Mouse (Mus musculus) thymus, postnatal 0 days (tissue): Measurements from ENCODE around the gene Habp4. TPM values are rescaled to one million over a fixed set of nuclear protein-coding genes. Genes with fewer than 3 reads are reported as not detected.

Experiments
- DNase-seq: peaks from one replicate; pipeline ENCODE4 v3.0.0-alpha.2; 2015; ENCODE audit warnings: low spot score
- polyA plus RNA-seq: library from polyadenylated mRNA; unstranded; fragments of >200 nt; fragmentation: Nextera tagmentation; extraction: Ambion mirVana; gene quantifications from 2 replicates; pipeline ENCODE4 v1.2.1, GENCODE M21; 2015

Habp4 gene
- 6.5 and 6.9 TPM in 2 replicates for polyA plus RNA-seq

DNA sequence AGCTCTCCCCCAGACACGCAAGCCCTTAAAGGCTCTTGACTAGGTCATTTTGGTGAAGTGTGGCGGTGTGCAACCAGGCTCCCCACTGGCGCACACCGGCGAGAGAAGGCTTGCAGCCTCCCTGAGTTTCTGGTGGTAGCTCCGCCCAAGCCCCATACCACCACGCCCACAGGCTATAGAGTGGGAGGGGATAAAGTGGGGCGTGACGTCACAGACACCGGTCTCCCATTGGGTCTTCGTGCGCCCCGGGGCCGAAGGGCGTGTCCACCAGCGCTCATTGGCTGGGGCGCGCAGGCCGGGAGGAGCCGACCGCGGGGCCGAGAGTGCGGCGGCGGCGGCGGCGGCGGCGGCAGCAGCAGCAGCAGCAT is at the start of gene Habp4:
TSS of gene Habp4 (plus strand) at position 277 of the 368 bp plus-strand sequence.
- peak; percentile 99 for DNase-seq

DNA sequence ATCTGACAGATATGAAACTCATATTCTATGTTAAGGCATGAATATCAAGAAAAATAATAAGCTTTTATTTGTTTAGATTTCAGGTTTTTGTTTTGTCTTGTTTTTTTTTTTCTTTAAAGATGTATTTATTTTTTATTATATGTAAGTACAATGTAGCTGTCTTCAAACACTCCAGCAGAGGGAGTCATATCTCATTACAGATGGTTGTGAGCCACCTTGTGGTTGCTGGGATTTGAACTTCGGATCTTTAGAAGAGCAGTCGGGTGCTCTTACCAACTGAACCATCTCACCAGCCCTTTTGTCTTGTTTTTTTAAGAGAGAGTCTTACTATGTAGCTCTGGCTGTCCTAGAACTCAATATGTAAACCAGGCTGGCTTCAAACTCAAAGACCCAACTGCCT is 44.2 kb upstream of the Habp4 start:
- peak; percentile 35 for DNase-seq

DNA sequence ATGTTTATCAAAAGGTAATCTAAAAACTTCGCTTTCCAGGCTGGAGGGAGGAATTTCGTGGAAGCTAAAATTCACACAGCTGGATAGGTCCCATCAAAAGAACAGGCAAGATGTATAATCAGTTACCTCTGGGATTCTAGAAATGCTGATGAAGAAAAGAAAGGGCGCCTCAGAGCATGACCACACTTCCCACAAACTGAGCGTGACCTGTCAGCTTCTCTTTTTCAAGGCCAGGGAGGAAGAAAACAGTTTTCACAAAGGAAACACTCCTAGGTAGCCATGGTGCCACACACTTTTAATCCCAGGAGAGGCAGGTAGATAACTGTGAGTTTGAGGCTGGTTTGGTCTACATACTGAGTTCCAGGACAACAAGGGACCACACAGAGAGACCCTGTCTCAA is 40.9 kb upstream of the Habp4 start:
- DNase-seq, result no peak

GRCm38 (mm10) chr13:64123491-64124188 is 38.0 kb upstream of the Habp4 start:
- peak; percentile 16 for DNase-seq

- no peak for DNase-seq
Measured at GRCm38 (mm10) chr13:64124886-64125285, 36.7 kb upstream of the Habp4 start.

- no peak for DNase-seq
Measured at GRCm38 (mm10) chr13:64126316-64126715, 35.3 kb upstream of the Habp4 start.

GRCm38 (mm10) chr13:64128858-64129615 is 32.6 kb upstream of the Habp4 start, which contains the start of gene Slc35d2:
Gene Slc35d2 (minus strand): TSS chr13:64129368.
- DNase-seq, result peak; percentile 30

- peak; percentile 61 for DNase-seq
Measured at GRCm38 (mm10) chr13:64129616-64130375, 31.8 kb upstream of the Habp4 start.

DNA sequence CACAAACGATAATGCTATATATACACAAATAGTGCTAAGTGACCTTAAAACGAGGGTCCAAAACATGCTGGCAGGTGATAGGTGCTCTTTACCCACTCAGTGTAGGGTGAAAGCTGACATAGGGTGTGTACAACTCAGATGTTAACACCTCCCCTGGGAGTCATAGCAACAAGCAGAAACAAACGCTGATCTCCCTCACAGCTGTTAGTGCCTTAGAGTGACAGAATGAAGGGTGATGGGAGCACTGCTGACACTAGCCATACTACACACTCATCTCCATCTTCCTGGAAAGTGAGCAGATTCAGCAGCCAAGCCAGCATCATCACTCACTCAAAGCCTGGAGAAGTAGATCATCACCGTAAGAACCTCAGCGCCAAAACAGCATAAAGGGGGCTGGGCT is 11.5 kb upstream of the Habp4 start:
- peak; percentile 45 for DNase-seq

GRCm38 (mm10) chr13:64152241-64152669 is 9.4 kb upstream of the Habp4 start:
- DNase-seq, result peak; percentile 64

GRCm38 (mm10) chr13:64152671-64153082 is 8.9 kb upstream of the Habp4 start:
- DNase-seq, result no peak

GRCm38 (mm10) chr13:64153083-64153682 is 8.4 kb upstream of the Habp4 start, which contains the start of gene Zfp367:
Gene Zfp367 (minus strand): TSS chr13:64153202.
- peak; percentile 99 for DNase-seq

DNA sequence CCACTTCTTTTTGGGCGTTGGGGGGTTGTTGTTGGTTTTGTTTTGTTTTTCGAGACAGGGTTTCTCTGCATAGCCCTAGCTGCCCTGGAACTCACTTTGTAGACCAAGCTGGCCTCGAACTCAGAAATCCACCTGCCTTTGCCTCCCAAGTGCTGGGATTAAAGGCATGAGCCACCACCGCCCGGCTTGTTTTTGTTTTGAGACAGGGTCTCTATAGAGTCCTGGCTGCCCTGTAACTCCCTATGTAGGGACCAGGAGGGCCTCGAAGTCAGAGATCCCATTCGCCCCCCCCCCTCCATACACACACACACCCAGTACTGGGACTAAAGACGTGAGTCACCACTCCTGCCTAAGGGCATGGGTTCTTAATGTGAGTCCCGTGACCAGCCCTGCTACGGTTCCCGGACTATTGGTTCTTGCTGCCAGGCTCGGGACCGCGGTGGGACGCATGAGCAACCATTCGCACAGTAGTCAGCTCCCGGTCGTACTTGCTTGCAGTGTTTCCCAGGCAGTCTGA is 7.8 kb upstream of the Habp4 start:
- peak; percentile 33 for DNase-seq

DNA sequence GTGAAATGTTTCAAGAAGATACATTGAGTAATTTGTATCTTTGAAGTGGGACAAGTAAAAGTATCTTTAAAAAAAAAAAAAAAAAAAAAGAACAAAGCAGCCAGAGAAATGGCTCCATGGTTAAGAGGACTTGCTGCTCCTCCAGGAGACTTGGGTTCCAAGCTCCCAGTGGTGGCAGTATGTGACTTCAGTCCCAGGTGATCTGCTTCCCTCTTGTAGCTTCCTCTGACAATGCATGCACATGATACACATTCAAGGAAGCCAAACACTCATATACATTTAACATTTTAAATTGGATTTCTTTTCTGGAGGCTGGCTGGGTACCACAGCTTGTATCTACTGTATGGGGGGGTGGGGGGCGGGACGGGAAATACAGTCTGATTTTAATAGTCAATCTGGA is 7.0 kb upstream of the Habp4 start:
- DNase-seq, result no peak

- DNase-seq, result peak; percentile 20
Measured at GRCm38 (mm10) chr13:64155171-64155571, 6.5 kb upstream of the Habp4 start.

GRCm38 (mm10) chr13:64156966-64157365 is 4.7 kb upstream of the Habp4 start:
- DNase-seq, result no peak

DNA sequence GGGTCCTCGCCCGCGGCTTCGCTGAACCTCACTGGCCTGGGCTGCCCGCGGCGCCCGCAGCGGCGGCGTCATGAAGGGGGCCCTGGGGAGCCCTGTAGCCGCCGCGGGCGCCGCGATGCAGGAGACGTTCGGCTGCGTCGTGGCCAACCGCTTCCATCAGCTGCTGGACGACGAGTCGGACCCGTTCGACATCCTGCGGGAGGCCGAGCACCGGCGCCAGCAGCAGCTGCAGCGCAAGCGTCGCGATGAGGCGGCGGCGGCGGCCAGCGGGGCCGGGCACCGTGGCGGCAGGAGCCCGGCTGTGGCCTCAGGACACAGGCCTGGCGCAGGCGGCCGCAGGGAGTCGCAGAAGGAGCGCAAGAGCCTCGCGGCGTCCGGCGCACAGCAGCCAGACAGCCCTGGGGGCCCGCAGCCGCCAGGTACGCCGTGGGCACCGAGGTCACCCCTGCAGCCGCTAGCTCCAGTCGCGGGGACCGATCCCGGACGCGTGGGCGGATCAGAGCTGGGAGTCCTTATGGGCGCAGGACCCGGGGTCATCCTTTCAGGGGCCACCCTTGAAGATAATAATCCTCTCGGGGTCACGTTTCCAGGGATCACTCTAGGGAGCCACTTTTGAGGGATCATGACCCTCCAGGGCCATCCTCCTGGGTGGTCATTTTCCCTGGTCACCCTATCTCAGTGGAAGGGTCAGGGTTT is 440 bp downstream of the Habp4 start:
- DNase-seq, result no peak

DNA sequence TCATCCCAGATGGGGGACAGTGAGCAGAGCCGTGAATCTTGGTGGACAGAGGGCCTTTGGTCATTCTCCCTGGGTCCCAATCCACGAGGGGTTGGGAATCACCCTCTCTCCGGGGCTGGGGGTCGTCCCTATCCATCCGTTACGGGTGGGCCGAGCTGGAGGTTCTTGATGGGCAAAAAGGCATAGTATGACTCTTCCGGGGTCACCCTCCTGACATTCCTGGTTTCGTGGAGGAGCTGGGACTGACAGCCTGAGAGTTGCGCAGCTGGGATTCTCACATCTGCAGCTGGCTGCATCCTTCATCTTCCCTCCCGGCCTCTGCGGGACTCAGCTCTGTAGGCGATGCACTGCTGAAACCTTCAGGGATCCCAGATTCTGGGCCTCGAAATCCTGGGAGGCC is 1.0 kb downstream of the Habp4 start:
- no peak for DNase-seq

GRCm38 (mm10) chr13:64163147-64163715 is 1.6 kb downstream of the Habp4 start:
- DNase-seq, result no peak

DNA sequence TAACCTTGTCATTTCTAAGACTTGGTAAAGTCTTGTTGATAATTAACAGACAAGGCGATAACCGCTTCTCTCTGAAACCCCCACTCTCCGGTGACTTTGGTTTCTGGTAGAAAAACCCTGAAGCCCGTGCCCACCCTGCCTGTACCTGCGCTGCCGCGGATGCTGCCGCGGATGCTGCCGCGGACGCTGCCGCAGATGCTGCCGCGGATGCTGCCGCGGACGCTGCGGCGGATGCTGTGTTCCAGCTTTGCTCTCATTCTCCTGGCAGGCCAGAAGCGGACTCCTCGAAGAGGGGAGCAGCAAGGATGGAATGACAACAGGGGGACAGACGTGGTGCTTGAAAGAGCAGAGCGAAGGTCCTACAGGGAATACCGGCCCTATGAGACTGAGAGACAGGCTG is 8.1 kb downstream of the Habp4 start:
- DNase-seq, result no peak
